Mouse (Mus musculus): ENCODE measurements around the gene Rtbdn.

- TF ChIP-seq CTCF (IDR thresholded peaks at IDR 0.05; ENCODE audit: low read depth, low read length) (no peak), POLR2A (IDR thresholded peaks at IDR 0.05; ENCODE audit: borderline replicate concordance, low read depth, low read length) (no peak)
These were observed 33.8 kb upstream of the Rtbdn start for GRCm38 (mm10) chr8:84912895-84913501.
